Mouse (Mus musculus) neural tube, postnatal 0 days (tissue): Measurements from ENCODE around the gene Xpr1. TPM values are rescaled to one million over a fixed set of nuclear protein-coding genes. Genes with fewer than 3 reads are reported as not detected.

Source experiments
- microRNA-seq: library from miRNA; unstranded; fragments of <30 nt; microRNA quantifications from one replicate; pipeline ENCODE4, GENCODE M21; 2016
- polyA plus RNA-seq: library from polyadenylated mRNA; unstranded; fragments of >200 nt; fragmentation: Nextera tagmentation; extraction: Ambion mirVana; gene quantifications from 2 replicates; pipeline ENCODE4 v1.2.1, GENCODE M21; 2015

The Xpr1 gene
- 28.3 and 33.3 TPM in 2 replicates for polyA plus RNA-seq

GRCm38 (mm10) chr1:155416701-155417677, at the start of gene Xpr1:
Gene Xpr1 (minus strand): TSS chr1:155417415.

GRCm38 (mm10) chr1:155243797-155244770, 173.1 kb downstream of the Xpr1 start, which contains the start of gene BC034090:
Gene BC034090 (minus strand): TSS chr1:155244444.

Small RNA genes lying within 50 kb of the gene (microRNA-seq; reads per million reads assigned to microRNA genes)
- not detected for gene Gm22569

Other genes with a start within 250 kb of the Xpr1 start
- 2.5 and 2.6 TPM in 2 replicates for gene BC034090, start 173.0 kb downstream of the Xpr1 start, polyA plus RNA-seq
- gene Acbd6, start 140.7 kb upstream of the Xpr1 start, polyA plus RNA-seq, result 118 and 134 TPM in 2 replicates